Comparison of ENCODE assay signal across 12 mouse cellular contexts in genomic region chr16:91761761-91762160, GRCm38 (mm10).
"Had no signal": no experiment of that assay in that cellular context is flagged by ENCODE, and none has a peak within 500 bp of the region (broad histone marks: within the 10 kb centered on the region; RNA-seq: fewer than 3 reads in every experiment).

No protein-coding gene starts in this region.

- DNase-seq: kidney, adult 8-10 months; kidney, postnatal 25 days; layer of hippocampus, postnatal 36 days; lung, embryonic 14.5 days; lung, postnatal 14 days; midbrain, embryonic 14.5 days; right cerebral cortex, postnatal 25 days; thymus, postnatal 36 days had no signal

- H3K27me3 ChIP-seq: limb, embryonic 15.5 days; neural tube, embryonic 12.5 days had no signal

- H3K36me3 ChIP-seq: limb, embryonic 15.5 days; liver, embryonic 15.5 days; neural tube, embryonic 12.5 days had no signal

- H3K4me3 ChIP-seq: limb, embryonic 15.5 days; liver, embryonic 15.5 days; midbrain, embryonic 10.5 days; neural tube, embryonic 12.5 days had no signal

- H3K9me3 ChIP-seq: limb, embryonic 15.5 days; liver, embryonic 15.5 days; midbrain, embryonic 10.5 days; neural tube, embryonic 12.5 days had no signal

- H3K9ac ChIP-seq: limb, embryonic 15.5 days; liver, embryonic 15.5 days; lung, embryonic 14.5 days; neural tube, embryonic 12.5 days had no signal

- H3K4me2 ChIP-seq: limb, embryonic 15.5 days; liver, embryonic 15.5 days; lung, embryonic 14.5 days; neural tube, embryonic 12.5 days had no signal

- H3K27ac ChIP-seq: limb, embryonic 15.5 days; liver, embryonic 15.5 days; midbrain, embryonic 10.5 days; neural tube, embryonic 12.5 days had no signal
